Mouse (Mus musculus) thymus, postnatal 36 days (tissue): ENCODE data around the gene Mrpl49.
A peak's percentile ranks its signal among the peaks of the same experiment; 100 is the strongest.

Source experiments
- DNase-seq, 2 experiments: peaks; one replicate each; pipeline ENCODE4 v3.0.0; 2022; ENCODE audit warnings: mixed read lengths in 2 of 2

Gene Mrpl49

DNA sequence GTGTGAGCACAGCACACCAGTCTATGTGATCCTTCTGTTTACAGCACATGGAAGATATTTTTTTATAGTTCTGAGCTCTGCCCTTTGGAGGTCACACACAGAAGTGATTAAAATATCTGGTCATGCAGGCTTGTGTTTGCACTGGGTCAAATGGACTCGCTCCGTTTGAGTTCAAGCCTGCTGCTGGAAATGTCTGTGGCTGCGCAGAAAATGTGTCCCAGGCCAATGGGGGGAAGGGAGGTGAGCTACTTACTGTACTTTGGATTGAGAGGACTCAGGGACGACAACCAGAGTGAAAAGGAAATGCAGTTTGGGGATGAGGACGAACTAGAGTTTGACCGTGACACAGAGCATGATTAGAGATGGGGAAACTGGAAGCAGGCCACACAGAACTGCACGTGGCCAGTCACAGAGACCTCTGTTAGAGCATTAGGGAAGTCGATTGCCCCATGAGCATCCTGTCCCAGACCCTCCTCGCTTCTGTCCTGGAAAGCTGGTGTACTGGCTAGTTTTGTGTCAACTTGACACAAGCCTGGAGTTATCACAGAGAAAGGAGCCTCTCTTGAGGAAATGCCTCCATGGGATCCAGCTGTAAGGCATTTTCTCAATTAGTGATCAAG lies 21.5 kb downstream of the Mrpl49 start:
- no peak for DNase-seq

DNA sequence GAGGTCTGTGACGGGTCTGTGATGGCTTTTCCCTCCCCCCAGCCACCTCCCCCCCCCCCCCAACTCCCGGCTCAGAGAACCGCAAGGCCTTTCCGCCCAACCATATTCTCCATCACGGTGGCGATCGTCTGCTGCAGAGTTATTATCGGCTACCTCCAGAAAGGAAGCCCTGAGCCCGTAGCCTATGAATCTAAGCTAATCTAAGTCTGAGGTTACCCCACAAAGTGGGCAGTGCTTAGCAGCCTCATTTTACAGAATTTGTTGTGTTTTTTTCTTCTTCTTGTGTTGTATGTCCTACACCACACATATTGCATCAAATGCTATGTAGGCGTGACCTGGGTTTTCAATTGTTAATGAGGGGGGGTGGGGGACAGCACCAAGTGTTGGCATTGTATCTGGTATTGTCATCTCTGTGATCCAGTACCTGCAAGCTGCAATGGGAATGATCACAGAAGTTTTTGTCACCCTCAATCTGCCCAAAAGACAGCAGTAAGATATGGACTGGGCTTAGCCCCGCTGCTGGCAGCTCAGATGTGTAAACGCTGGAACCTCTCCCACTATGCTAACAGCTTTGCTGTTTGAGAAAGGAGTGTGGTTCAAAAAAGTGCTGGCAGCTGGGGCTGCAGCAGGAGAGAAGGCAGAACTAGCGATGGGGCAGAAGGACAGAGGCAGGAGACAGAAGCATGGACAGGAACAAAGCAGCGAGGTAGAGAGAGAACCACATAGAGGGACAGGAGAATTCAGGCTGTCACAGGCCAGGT lies 26.9 kb downstream of the Mrpl49 start:
- no peak for DNase-seq

DNA sequence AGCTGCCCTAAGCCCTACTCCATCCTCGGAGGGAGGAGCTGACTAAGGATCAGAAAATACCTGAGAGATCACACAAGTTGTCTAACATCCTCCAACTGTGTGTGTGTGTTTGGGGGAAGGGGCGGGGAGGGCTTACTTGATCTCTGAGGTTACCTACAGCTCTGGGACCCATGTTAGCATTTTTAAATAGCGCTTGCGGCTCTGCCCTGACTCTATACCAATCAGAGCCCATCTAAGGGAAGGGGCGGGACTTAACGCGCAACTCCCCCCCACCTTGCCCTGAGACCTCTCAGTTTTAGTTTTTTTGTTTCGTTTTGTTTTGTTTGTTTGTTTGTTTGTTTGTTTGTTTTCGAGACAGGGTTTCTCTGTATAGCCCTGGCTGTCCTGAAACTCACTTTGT lies 28.2 kb downstream of the Mrpl49 start:
- DNase-seq: no peak

DNA sequence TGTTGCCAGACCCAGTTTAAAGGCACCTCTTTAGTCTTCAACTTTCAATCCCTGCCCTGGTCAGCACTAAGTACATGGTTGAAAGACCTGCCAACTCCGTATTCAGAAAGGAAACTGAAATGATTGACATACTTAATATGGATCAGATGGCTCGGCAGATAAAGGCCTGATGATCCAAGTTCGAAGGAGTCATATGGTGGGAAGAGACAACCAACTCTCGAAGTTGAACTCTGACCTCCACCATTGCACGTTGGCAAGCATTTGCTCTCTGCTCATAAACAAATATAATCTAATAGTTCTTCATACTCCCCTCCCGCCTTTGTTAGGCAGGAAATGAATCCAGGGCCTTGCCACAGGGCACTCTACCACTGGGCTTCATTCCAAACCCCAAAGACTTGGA lies 28.6 kb downstream of the Mrpl49 start:
- DNase-seq: no peak

DNA sequence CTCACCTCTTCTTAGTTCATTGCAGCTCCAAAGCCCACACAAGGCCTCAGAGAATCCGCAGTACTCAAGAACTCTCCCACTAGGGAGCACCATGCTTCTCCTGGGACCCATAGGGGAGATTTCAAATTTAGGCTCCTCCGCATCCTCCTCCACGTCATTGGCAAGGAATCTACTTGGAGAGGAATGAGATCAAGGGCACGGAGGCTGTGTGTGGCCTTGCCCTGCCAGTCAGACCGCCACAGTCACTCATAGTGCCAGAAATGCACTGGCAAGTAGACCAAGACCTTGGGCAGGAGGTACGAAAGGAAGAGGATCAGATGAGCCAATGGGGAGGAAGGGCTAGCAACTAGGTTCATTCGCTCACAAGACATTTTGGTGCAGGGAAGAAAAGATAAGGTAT lies 33.7 kb downstream of the Mrpl49 start:
- DNase-seq: no peak

DNA sequence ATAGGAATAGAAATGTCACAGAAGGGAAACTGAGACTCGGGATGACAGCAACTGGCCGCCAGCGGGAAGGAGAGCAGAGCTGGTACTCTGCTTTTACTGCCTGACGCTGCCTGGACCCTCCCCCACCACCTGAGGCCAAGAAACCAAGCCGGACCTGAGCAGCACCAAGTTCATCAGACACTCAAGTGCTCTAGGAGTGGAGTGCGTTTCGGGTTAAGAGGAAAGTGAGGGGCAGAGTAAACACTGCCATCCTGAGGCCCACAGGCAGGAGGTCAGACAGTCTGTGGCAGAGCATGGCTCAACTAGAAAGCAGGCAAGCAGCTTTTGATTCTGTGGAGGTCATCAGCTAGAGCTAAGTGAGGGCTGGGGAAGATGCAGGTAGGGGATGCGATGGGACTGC lies 34.5 kb downstream of the Mrpl49 start:
- DNase-seq: no peak

DNA sequence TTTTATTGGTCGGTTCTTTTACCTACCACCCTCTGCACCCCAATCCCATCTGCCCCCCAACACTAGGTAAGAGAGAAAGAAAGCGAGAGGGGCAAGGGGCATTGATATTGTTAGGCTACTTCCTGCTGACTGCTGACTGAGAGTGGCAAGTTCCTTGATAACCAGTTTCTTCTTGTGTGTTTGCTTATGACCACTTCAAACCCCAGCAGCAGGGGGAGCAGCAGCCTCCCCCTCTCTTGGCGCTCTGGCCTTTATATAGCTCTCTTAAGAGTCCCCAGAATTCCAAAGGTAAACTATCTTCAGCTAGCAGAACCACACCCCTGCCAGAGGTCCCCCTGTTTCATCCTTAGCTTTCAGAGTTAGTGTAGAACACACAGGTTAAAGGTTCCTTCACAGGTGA lies 37.3 kb downstream of the Mrpl49 start:
- DNase-seq: no peak

DNA sequence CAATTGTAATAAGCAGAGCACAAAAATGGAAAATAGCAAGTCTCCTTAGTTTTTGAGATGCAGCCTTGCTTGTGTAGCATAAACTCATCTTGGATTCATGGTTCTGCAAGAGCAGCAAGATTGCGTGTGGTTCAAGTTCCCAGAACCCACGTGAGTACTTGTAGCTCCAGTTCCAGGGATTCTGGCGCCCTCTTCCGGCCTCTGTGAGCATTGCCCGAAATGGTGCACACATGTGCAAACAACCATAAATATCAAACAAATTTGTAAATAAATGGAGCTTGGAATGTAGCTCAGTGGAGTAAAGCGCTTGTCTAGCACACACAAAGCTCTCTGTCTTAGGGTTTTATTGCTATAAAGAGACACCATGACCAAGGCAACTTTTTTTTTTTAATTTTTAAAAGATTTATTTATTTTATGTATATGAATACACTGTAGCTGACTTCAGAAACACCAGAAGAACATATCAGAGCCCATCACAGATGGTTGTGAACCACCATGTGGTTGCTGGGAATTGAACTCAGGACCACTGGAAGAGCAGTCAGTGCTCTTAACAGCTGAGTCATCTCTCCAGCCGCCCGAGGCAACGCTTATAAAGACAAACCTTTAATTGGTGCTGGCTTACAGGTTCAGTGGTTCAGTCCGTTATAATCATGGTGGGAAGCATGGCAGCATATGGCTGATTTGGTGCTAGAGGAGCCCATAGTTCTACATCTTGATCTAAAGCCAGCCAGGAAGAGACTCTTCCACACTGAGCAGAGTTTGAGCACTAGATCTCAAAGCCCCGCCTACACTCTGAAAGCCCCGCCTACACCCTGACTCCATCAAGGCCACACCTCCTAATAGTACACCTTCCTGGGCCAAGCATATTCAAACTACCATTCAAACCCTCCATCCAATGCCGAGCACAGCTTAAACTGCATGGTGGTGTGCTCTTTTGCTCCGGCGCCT lies 39.2 kb downstream of the Mrpl49 start:
- DNase-seq: peak; percentile 81 to 84

DNA sequence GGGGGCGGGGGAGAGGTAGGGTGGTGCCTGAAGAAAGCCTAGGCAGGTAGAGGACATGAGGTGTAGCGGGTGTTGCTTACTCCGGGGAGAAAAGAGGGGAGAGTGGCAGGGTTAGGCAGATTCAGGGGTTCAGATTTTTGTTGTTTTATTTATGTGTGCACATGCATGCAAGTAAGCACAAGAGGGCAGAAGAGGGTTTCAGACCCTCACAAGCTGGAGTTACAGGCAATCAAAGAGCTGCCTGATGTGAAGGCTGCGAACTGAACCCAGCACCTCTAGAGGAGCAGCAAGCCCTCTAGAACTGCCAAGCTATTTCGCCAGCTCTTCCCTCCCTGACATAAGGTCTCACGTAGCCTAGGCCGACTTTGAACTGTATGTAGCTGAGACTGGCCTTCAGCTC lies 41.1 kb downstream of the Mrpl49 start:
- DNase-seq: no peak

DNA sequence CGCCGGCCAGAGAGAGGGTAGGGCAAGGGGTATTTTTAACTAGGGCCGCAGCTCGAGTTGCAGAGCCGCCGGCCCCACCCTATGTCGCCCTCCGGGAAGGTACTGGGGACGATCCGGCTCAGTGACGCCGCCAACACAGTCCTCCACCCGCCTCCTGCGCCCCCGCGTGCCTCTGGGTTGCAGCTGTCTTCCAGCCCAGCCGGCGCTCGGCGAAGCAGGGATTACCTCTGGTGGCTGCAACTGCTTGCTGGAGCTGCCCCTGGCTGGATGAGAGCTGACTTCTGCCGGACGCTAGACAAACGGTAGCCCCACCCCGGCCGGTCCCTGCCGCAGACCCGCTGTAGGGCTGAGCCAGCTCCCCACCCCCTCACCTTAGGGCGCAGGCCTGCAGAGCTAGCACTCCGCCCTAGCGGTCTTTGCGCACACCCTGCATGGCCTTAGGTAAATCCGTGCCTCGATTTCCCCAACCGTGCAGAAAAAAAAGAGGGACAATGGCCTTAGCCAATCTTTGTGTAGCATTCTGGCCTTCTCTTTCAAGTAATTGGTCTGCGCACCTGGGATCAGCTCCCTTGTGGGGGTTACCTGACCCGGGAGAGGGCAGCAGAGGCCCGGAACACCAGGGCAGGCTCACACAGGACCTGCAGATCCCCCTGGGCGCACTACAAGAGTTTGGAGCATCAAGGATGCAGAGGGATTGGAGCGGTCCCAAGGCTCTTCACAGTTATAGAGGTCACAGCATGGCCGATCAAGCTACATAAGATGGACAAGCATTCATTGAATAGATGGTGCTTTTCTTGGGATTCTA lies 41.9 kb downstream of the Mrpl49 start, which contains the start of gene Capn1:
Capn1 (minus strand) TSS at position 387 of the 805 bp plus-strand sequence.
- DNase-seq: peak; percentile 86 to 87

DNA sequence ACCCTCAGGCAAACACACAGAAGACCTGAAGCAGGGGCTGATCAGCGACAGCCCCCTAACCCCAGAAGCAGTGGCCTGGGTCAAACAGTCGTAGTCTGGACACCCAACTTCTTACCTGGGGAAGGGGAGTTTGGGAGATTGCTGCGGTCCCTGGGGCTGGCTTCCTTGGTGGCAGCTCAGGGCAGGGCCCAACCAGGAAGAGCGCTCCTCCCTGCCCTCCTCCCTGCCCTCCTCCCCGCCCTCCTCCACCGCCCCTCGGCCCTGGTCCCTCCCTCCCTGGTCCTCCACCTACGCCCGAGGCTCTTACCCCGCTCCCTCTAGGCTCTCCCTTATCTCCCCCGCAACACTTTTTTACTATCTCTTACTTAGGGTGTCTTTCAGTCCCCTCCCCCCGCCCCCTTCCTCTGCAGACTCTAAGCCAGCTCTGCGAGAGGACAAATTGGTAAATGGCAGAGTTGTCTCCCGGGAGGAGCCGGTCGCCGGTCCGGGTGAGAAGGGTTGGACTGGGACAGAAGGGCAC lies 42.5 kb downstream of the Mrpl49 start:
- DNase-seq: peak; percentile 69

DNA sequence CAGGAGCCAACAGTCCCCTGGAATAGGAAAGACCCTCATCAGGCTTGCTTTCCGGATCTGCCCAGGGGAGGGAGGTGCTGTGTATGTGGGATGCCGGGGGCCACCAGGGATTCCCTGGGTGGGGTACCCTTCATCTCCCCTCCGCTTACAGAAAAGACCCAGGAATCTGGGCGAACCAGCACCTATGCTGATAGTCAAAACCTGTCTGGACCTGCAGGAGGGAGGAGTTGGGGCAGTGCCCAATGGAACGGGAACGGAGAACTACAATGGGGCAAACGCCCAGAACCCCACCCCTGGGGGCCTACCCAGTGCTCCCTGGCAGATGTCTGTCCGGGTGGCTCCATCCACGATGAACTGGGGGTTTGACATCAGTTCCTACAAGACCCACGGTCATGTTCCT lies 43.9 kb downstream of the Mrpl49 start:
- no peak for DNase-seq

DNA sequence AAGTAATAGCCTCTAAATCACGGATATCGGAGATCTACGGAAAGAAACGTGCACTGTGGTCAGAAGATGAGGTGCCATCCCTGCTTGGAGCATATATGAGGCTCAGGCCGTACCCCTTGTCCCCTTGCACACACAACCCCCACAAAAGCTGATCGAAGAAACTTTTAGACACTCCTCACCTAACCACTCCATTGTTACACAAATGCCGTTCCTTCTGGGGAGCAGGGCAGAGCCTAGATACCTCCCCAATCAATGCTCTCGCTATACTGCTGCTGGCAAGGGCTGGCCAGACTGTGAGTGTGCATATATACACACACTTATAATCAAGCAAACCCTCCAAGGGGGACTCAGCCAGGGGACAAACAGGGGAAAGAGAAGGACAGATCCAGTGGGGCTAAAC lies 48.4 kb downstream of the Mrpl49 start:
- no peak for DNase-seq

DNA sequence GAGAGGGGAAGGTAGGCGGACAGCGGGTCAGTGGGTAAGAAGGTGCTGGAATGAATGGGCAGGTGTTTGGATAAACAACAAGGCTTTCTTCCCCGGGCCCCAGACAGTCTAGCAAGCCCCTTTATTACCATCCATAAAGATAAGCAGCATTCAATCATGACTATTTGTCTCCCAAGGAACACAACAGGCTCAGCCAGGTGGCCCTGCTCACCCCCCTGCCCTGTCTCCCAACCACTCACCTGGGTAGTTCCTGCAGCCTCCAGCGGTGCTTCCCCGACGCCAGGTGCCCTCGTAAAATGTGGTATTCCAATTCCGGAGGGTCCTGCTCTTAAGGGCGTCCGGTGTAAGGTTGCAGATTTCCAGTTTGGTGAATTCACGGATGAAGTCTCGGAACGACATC lies 50.6 kb downstream of the Mrpl49 start:
- no peak for DNase-seq

DNA sequence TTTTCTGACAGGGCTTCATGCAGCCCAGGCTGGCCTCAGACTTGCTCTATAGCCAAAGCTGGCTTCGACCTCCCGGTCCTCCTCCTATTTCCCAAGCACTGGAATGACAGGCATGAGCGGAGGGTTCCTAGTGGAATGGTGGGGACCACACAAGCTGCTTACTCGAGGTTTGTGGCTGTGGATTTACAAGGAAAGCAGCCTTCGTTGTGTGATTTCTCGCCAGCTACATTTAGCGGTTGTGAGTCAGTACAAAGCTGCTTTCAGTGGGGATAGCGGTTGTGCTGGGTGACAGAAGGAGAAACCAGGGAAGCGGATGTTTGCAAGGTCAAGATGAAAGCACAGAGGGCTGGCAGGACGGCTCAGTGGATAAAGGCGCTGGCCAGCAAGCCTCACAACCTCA lies 52.0 kb downstream of the Mrpl49 start:
- no peak for DNase-seq
